Mouse (Mus musculus) kidney, postnatal 0 days (tissue): ENCODE measurements around the gene Cyfip1. TPM values are rescaled to one million over a fixed set of nuclear protein-coding genes. Genes with fewer than 3 reads are reported as not detected.

Source experiments
- ATAC-seq: fragments of 200-750 bp; cut with Nextera tagmentation; replicated peaks from 2 replicates; pipeline ENCODE4 v1.8.0; 2017; ENCODE audit warnings: low read depth, moderate number of reproducible peaks, moderate TSS enrichment, moderate library complexity; ENCODE audit not compliant: low FRiP score
- DNase-seq: peaks from one replicate; pipeline ENCODE4 v3.0.0-alpha.2; 2016; ENCODE audit warnings: low spot score
- H3K27ac ChIP-seq: fragments of 300-500 bp; sonication (generic); 2 replicates; pipeline ENCODE4 v1.5.1; 2014; ENCODE audit warnings: mild to moderate bottlenecking
- H3K27me3 ChIP-seq: fragments of 300-500 bp; sonication (generic); 2 replicates; pipeline ENCODE4 v1.6.1; 2014; ENCODE audit warnings: low read length, mixed read lengths; ENCODE audit not compliant: insufficient read depth
- H3K36me3 ChIP-seq: fragments of 300-500 bp; sonication (generic); 2 replicates; pipeline ENCODE4 v1.6.1; 2014; ENCODE audit warnings: low read length, mixed read lengths; ENCODE audit not compliant: insufficient read depth
- H3K4me1 ChIP-seq: fragments of 300-500 bp; sonication (generic); replicated peaks from 2 replicates; pipeline ENCODE4 v1.6.1; 2014; ENCODE audit warnings: antibody characterized with exemption, low read length, mixed read lengths; ENCODE audit not compliant: insufficient read depth
- H3K4me2 ChIP-seq: fragments of 300-500 bp; sonication (generic); 2 replicates; pipeline ENCODE4 v1.6.1; 2014; ENCODE audit warnings: mild to moderate bottlenecking, low read length, moderate library complexity, mixed read lengths
- H3K4me3 ChIP-seq: fragments of 300-500 bp; sonication (generic); replicated peaks from 2 replicates; pipeline ENCODE4 v1.5.1; 2014; ENCODE audit warnings: low read depth, low read length
- H3K9ac ChIP-seq: fragments of 300-500 bp; sonication (generic); 2 replicates; pipeline ENCODE4 v1.6.1; 2014; ENCODE audit warnings: low read depth, low read length
- H3K9me3 ChIP-seq: fragments of 300-500 bp; sonication (generic); replicated peaks from 2 replicates; pipeline ENCODE4 v1.6.1; 2016; ENCODE audit warnings: low read length, inconsistent platforms, mixed read lengths
- CTCF ChIP-seq: IDR thresholded peaks from 2 replicates; pipeline ENCODE4 v1.5.1; 2016; ENCODE audit warnings: antibody characterized with exemption, low read depth, mild to moderate bottlenecking, moderate library complexity
- WGBS: fragments of 180-500 bp; shearing (Covaris S2); extraction: QIAGEN DNeasy Blood & Tissue Kit; methylation state at CpG from one replicate; pipeline ENCODE4 v1.1.7; 2014; 5-methylcytosine and 5-hydroxymethylcytosine counted together
- polyA plus RNA-seq: library from polyadenylated mRNA; unstranded; fragments of >200 nt; fragmentation: Nextera tagmentation; extraction: Ambion mirVana; gene quantifications from 2 replicates; pipeline ENCODE4 v1.2.1, GENCODE M21; 2015

Gene Cyfip1
- polyA plus RNA-seq, 1 experiment from 2014 or later, result 64.0 TPM

DNA sequence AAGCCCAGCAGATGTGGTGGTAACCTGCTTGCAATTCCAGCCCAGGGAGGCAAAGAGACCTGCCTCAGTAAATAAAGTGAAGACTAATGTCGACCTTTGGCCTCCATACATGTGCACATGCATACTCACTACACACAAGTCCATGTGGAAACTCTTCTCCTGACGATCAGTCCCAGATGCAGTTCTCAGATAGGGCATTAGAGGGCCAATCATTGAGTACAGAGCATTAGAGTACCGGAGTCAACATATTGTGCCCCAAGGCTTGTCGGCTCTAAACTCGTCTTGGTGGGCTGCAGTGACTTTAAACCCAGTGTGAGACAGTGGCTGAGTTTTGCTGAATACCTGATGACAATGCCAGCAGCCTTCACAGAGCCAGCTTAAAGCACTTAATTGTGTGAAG, 17.1 kb upstream of the Cyfip1 start:
- Histone ChIP-seq H3K27me3 (no peaks in the 10 kb centered on the region), H3K4me3 (no peak overlapping the region), H3K9ac (no peak overlapping the region), H3K4me2 (no peak overlapping the region), H3K36me3 (peaks cover 48% of the 10 kb centered on the region), H3K4me1 (no peaks in the 10 kb centered on the region), H3K27ac (no peak overlapping the region), H3K9me3 (no peaks in the 10 kb centered on the region)
- ATAC-seq, result no peak
- WGBS, result 82% methylated on average over 5 of the region's 5 CpGs
- TF ChIP-seq CTCF, result peak; percentile 39; the same call in 1 of the 2 replicates
- DNase-seq, result peak; percentile 21

DNA sequence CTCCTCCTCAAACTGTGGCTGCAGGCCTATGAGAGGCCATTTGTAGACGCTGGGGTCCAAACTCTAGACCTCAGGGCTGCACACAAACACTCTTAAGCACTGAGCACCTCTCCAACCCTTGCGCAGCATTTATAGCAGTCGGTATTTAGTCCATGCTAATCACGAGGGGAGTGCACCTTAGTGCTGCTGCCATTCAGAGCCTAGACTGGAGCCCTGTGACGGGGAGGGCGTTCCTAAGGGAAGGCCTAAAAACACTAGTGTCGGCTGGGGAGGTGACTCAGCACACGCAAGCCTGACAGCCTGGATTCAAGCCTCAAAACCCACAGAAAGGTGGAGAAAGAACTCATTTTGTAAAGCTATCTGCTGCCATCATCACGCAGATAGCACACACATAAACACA, 14.0 kb upstream of the Cyfip1 start:
- H3K4me3 ChIP-seq, result no peak overlapping the region
- no peaks in the 10 kb centered on the region for H3K27me3 ChIP-seq
- H3K4me1 ChIP-seq, result no peaks in the 10 kb centered on the region
- DNase-seq, result no peak
- H3K9ac ChIP-seq, result no peak overlapping the region
- H3K9me3 ChIP-seq, result no peaks in the 10 kb centered on the region
- WGBS, result 88% methylated on average over 9 of the region's 9 CpGs
- no peak overlapping the region for H3K4me2 ChIP-seq
- ATAC-seq, result no peak
- H3K27ac ChIP-seq, result no peak overlapping the region
- TF ChIP-seq CTCF, result no peak
- H3K36me3 ChIP-seq, result peaks cover 46% of the 10 kb centered on the region

DNA sequence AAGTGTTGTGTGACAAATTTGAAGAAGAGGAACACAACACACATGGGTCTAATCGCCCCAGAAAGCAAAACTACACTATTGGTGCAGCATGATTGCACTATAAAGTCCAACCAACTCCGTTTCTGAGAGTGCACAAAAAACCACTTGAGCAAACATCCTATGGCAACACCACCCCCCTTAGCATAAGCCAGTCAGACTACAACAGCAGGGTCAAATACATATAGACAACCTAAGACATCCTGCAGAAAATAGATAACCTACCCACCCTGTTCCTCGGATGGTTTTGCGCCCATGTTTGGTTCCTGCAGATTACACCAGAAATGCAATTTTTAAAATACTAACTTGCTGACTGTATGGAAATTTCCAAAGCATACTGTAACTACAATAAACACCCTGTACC, 4.7 kb upstream of the Cyfip1 start:
- H3K27ac ChIP-seq, result no peak overlapping the region
- no peak overlapping the region for H3K9ac ChIP-seq
- 80% methylated on average over 4 of the region's 4 CpGs for WGBS
- ATAC-seq (no peak), DNase-seq (no peak)
- H3K4me3 ChIP-seq, result no peak overlapping the region
- H3K4me1 ChIP-seq, result no peaks in the 10 kb centered on the region
- no peak overlapping the region for H3K4me2 ChIP-seq
- 0 out of 2 replicates have a peak, but pooled peaks cover 4% of the 10 kb centered on the region for H3K36me3 ChIP-seq
- no peak for TF ChIP-seq CTCF
- no peaks in the 10 kb centered on the region for H3K9me3 ChIP-seq
- H3K27me3 ChIP-seq, result no peaks in the 10 kb centered on the region

GRCm38 (mm10) chr7:55841977-55842503, 495 bp downstream of the Cyfip1 start:
- peaks cover 7% of the 10 kb centered on the region for H3K4me1 ChIP-seq
- H3K9me3 ChIP-seq, result no peaks in the 10 kb centered on the region
- H3K27ac ChIP-seq, result peak overlapping the region; percentile 97
- H3K9ac ChIP-seq, result peak overlapping the region; percentile 89
- no peaks in the 10 kb centered on the region for H3K36me3 ChIP-seq
- H3K27me3 ChIP-seq, result no peaks in the 10 kb centered on the region
- peak overlapping the region; percentile 93 for H3K4me2 ChIP-seq
- ATAC-seq, result peak; percentile 99
- under 1% methylated on average over 31 of the region's 47 CpGs for WGBS
- DNase-seq, result peak; percentile 97
- TF ChIP-seq CTCF, result peak; percentile 20; the same call in 1 of the 2 replicates
- peak overlapping the region; percentile 82 for H3K4me3 ChIP-seq

DNA sequence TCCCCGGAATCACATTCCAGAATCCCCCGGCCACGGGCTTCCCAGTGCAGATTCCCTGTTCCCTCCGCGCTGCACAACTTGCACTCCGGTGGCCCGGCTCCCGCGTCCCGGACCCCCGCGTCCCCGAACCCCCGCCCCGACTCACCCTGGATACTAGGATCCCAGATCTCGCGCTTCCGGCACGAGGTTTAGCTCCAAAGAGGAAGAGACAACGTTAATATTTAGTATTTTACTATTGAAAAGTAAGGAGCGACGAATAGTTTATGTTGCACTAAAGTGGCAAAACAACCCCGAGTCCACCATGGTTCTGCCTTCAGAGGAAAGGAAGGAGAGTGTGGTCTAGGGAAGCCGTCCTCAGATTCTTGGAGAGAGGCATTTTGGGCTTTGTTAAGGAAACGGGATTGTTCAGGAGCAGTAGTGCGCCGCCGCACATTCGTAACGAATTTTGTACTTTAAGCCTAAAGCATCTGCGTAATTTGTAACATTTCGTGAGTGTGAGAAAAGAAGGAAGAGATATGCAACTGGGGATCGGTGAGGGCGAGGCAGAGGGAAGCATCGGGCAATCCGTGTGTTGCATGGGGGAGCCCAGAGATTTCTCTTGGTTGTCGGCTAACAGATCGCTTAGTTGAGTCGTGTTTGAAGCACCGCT, 1.1 kb downstream of the Cyfip1 start:
- no peak for TF ChIP-seq CTCF
- H3K4me3 ChIP-seq, result peak overlapping the region; percentile 82
- H3K9ac ChIP-seq, result peak overlapping the region; percentile 89
- ATAC-seq (no peak; the same call in none of the 2 replicates), DNase-seq (peak; percentile 69)
- peak overlapping the region; percentile 93 for H3K4me2 ChIP-seq
- H3K27me3 ChIP-seq, result no peaks in the 10 kb centered on the region
- H3K27ac ChIP-seq, result peak overlapping the region; percentile 97
- no peaks in the 10 kb centered on the region for H3K36me3 ChIP-seq
- under 1% methylated on average over 40 of the region's 40 CpGs for WGBS
- no peaks in the 10 kb centered on the region for H3K9me3 ChIP-seq
- H3K4me1 ChIP-seq, result peaks cover 7% of the 10 kb centered on the region

DNA sequence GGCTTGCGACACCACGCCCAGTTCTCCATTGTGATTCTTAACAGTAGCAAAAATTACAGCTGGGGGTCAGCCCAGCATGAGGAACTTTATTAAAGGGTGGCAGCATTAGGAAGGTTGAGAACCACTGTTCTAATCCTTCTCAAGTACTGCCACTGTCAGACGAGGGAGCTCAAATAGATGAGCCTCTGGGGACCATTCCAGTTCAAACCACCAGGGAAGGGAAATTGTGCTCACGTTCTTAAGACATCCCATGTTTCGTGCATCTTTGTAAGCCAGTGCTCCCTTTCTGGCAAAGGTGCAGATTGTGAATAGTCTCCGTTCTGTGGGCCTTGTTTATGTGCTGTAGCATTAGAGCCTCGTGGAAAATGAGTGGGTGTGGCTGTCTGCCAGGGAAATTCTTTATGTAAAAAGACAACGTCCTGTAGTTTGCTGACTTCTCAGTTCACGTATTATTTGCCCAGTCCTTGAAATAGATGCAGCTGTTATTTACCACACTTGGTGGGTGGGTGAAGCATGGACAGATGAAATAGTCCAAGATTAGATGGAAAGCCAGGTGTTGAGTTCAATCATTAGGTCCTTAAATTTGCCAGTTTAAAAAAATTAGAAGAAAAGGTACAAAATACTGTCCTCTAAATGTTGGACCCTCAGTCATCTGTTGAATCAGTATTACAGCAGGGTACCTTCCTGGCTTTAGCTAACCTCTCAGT, 5.2 kb downstream of the Cyfip1 start:
- DNase-seq, result no peak
- no peak overlapping the region for H3K4me2 ChIP-seq
- no peak overlapping the region for H3K9ac ChIP-seq
- H3K9me3 ChIP-seq, result no peaks in the 10 kb centered on the region
- 54% methylated on average over 9 of the region's 9 CpGs for WGBS
- H3K4me1 ChIP-seq, result peaks cover 19% of the 10 kb centered on the region
- H3K27me3 ChIP-seq, result no peaks in the 10 kb centered on the region
- no peak overlapping the region for H3K4me3 ChIP-seq
- H3K36me3 ChIP-seq, result no peaks in the 10 kb centered on the region
- ATAC-seq, result no peak
- no peak for TF ChIP-seq CTCF
- H3K27ac ChIP-seq, result no peak overlapping the region
